Mouse (Mus musculus) embryonic facial prominence, embryonic 15.5 days (tissue): ENCODE data around the gene Tmigd1. TPM values are rescaled to one million over a fixed set of nuclear protein-coding genes. Genes with fewer than 3 reads are reported as not detected.
A peak's percentile ranks its signal among the peaks of the same experiment; 100 is the strongest.

Experiments used
- ATAC-seq: fragments of 200-750 bp; cut with Nextera tagmentation; 2 replicates; pipeline ENCODE4 v1.8.0; 2017; ENCODE audit warnings: low read depth, moderate TSS enrichment; ENCODE audit not compliant: insufficient number of reproducible peaks, low FRiP score, low TSS enrichment
- H3K27ac ChIP-seq: fragments of 300-500 bp; sonication (generic); replicated peaks from 2 replicates; pipeline ENCODE4 v1.5.1; 2015; ENCODE audit warnings: mild to moderate bottlenecking, inconsistent platforms
- H3K27me3 ChIP-seq: fragments of 300-500 bp; sonication (generic); 2 replicates; pipeline ENCODE4 v1.6.1; 2015; ENCODE audit warnings: inconsistent platforms
- H3K36me3 ChIP-seq: fragments of 300-500 bp; sonication (generic); 2 replicates; pipeline ENCODE4 v1.6.1; 2015; ENCODE audit warnings: mild to moderate bottlenecking, inconsistent platforms
- H3K4me1 ChIP-seq: fragments of 300-500 bp; sonication (generic); 2 replicates; pipeline ENCODE4 v1.6.1; 2015; ENCODE audit warnings: inconsistent platforms
- H3K4me2 ChIP-seq: fragments of 300-500 bp; sonication (generic); replicated peaks from 2 replicates; pipeline ENCODE4 v1.6.1; 2015; ENCODE audit warnings: mild to moderate bottlenecking, inconsistent platforms
- H3K4me3 ChIP-seq: fragments of 300-500 bp; sonication (generic); replicated peaks from 2 replicates; pipeline ENCODE4 v1.5.1; 2015; ENCODE audit warnings: mild to moderate bottlenecking, inconsistent platforms
- H3K9ac ChIP-seq: fragments of 300-500 bp; sonication (generic); 2 replicates; pipeline ENCODE4 v1.6.1; 2015; ENCODE audit warnings: inconsistent platforms
- H3K9me3 ChIP-seq: fragments of 300-500 bp; sonication (generic); replicated peaks from 2 replicates; pipeline ENCODE4 v1.6.1; 2016; ENCODE audit warnings: inconsistent platforms
- WGBS: fragments of 180-500 bp; shearing (Covaris S2); methylation state at CpG from one replicate; pipeline ENCODE4 v1.1.7; 2015; 5-methylcytosine and 5-hydroxymethylcytosine counted together
- polyA plus RNA-seq: library from polyadenylated mRNA; unstranded; fragments of >200 nt; fragmentation: Nextera tagmentation; extraction: Ambion mirVana; gene quantifications from 2 replicates; pipeline ENCODE4 v1.2.1, GENCODE M21; 2015

The Tmigd1 gene
- polyA plus RNA-seq, 1 experiment from 2014 or later: 1.8 TPM

DNA sequence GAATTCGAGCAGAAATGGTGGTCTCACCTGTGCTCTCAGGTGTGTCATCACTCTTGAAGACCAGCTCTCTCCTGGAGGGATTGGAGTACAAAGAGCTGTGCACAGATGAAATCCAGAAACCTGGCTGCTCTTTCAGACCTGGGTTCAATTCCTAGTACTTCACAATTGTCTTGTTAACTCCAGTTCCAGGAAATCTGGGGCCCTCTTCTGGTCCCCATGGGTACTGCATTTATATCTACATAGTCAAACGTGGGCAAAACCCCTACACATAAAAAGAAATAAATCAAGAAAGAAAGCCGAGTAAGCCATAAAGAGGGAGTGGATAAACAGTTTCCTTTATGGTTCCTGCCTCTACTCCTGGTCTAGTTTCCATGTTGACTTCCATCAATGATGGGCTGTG, 31.2 kb downstream of the Tmigd1 start:
- no peak for ATAC-seq
- no peaks in the 10 kb centered on the region for H3K4me1 ChIP-seq

DNA sequence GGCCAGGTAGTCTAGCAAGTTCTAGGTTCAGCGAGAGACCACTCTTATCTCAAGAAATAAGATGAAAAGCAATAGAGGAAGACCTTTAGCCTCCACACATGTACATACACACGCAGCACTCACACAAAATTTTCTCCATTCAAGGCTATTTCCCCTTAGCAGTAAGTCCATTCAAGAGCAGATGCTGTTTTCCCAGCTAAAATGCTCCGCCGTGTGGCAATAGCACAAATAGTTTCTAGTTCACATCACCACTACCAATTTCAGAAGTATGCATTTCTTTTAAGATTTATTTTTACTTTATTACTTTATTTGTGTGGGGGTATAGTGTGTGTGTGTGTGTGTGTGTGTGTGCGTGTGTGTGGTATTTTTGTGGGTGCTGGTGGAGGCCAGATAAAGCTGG, 34.6 kb downstream of the Tmigd1 start:
- Histone ChIP-seq H3K4me3 (no peak overlapping the region), H3K4me2 (no peak overlapping the region), H3K36me3 (no peaks in the 10 kb centered on the region), H3K9ac (no peak overlapping the region), H3K4me1 (no peaks in the 10 kb centered on the region), H3K9me3 (no peaks in the 10 kb centered on the region), H3K27ac (no peak overlapping the region), H3K27me3 (no peaks in the 10 kb centered on the region)
- no peak for ATAC-seq
- 66% methylated on average over 5 of the region's 5 CpGs for WGBS

More for the DNA sequence above, 31.2 kb downstream of the Tmigd1 start:
- Histone ChIP-seq H3K27me3 (no peaks in the 10 kb centered on the region), H3K36me3 (no peaks in the 10 kb centered on the region), H3K4me2 (no peak overlapping the region), H3K27ac (no peak overlapping the region), H3K4me3 (no peak overlapping the region), H3K9me3 (no peaks in the 10 kb centered on the region), H3K9ac (no peak overlapping the region)
- whole genome bisulfite sequencing: 66% methylated on average over 3 of the region's 3 CpGs

DNA sequence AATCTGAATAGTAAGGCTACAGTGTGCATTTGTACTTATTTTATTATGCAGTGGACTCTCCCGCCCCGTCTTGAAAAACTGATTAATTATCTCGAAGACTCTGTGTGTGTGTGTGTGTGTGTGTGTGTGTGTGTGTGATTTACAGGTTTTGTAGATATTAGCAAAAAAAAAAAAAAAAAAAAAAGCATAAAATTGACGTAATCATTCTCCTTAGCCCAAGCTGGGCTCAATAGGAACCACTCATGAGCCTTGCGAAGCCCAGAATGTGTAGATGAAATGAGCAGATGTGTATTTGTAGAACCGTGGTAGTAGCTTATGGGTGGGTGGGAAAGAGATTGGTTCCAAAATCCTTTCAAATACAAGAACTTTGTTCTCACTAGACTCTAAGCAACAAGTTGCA, 42.9 kb downstream of the Tmigd1 start:
- Histone ChIP-seq H3K36me3 (peaks cover 13% of the 10 kb centered on the region; the same call in 1 of the 2 replicates), H3K4me1 (peaks cover 8% of the 10 kb centered on the region), H3K9ac (peak overlapping the region; percentile 62; the same call in 1 of the 2 replicates), H3K4me2 (peak overlapping the region; percentile 75), H3K27ac (peak overlapping the region; percentile 93), H3K9me3 (no peaks in the 10 kb centered on the region), H3K4me3 (peak overlapping the region; percentile 63), H3K27me3 (no peaks in the 10 kb centered on the region)
- 65% methylated on average over 6 of the region's 6 CpGs for WGBS
- ATAC-seq: no peak

DNA sequence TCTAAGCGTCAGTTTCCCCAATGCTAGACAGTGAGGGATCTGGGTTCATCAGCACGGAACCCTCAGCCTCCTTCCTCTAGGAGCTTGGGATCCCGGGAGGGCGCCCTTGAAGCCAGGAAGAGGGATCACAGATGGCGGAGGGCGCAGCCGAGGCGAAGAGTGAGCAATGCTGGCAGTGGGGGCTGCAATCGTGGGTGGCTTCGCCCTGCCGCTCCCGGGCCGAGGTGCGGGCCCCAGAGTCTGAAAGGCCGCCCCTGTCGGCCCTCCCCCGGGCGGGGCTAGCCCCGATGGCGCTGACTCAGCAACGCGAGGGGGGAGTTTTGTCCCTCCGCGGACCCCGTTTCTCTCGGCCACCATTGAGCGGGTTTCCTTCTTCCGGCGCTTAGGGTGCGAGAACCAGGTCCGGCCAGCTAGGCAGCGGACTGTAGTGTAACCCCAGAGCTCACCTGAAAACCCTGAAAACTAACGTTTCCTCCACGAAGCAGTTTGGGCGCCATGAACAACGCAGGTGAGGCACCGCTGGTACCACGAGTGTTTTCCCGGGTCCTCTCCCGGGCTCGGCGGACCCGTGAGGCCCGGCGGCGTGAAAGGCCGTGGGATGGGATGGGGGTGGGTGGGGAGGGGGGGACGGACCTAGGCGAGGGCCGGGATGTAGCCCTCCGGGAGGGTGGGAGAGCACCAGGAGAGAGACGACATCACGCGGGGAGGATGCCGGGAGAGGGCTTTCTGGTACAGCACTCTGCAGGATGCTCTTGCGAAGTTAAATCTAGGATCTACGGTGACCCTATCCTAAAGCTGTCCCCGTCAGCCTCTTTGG, 43.6 kb downstream of the Tmigd1 start:
- H3K4me3 ChIP-seq: peak overlapping the region; percentile 63
- peak; percentile 96 for ATAC-seq
- peak overlapping the region; percentile 75 for H3K4me2 ChIP-seq
- H3K9ac ChIP-seq: peak overlapping the region; percentile 62
- H3K4me1 ChIP-seq: peaks cover 8% of the 10 kb centered on the region
- peak overlapping the region; percentile 93 for H3K27ac ChIP-seq
- H3K27me3 ChIP-seq: no peaks in the 10 kb centered on the region
- peaks cover 16% of the 10 kb centered on the region; the same call in 1 of the 2 replicates for H3K36me3 ChIP-seq
- no peaks in the 10 kb centered on the region for H3K9me3 ChIP-seq
- WGBS: under 1% methylated on average over 58 of the region's 58 CpGs

DNA sequence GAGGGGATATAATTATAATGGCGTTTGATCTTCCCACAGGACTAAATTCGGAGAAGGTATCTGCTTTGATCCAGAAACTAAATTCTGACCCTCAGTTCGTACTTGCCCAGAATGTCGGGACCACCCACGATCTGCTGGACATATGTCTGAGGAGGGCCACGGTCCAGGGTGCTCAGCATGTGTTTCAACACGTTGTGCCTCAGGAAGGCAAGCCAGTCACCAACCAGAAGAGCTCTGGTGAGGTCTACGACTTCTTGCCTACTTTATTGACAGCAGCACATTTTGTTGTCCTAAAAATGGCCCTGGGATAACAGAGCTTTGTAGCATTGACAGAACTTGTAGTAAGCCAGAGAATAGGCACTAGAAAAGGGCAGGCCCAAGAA, 44.2 kb downstream of the Tmigd1 start:
- ATAC-seq: no peak
- under 1% methylated on average over 8 of the region's 8 CpGs for WGBS
- 0 out of 2 replicates have a peak overlapping the region, but pooled peaks have one; percentile 93 for H3K27ac ChIP-seq

DNA sequence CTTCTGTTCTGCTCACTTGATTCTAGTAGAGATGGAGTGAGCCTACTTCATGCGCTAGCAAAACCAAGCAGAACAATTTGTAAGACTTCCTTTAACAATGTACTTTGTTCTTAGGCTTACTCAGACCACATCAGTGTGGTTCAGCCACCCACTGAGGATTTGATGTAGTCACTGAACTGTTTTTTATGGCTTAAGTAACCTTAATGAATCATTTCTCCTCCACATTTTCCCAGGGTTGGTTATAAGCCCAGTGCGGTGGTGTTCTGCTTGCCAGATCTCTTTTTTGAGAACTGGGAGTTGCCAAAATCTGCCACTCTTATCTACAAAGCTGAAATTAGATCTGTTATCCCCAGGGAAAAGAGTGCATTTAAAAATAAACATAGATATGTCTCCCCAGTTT, 51.6 kb downstream of the Tmigd1 start:
- Histone ChIP-seq H3K4me1 (no peaks in the 10 kb centered on the region), H3K27ac (no peak overlapping the region), H3K9ac (no peak overlapping the region), H3K9me3 (no peaks in the 10 kb centered on the region), H3K27me3 (no peaks in the 10 kb centered on the region), H3K4me3 (no peak overlapping the region), H3K36me3 (peaks cover 78% of the 10 kb centered on the region), H3K4me2 (no peak overlapping the region)
- WGBS: 80% methylated on average over 2 of the region's 2 CpGs
- ATAC-seq: no peak

More for the DNA sequence above, 44.2 kb downstream of the Tmigd1 start:
- no peaks in the 10 kb centered on the region for H3K9me3 ChIP-seq
- H3K27me3 ChIP-seq: no peaks in the 10 kb centered on the region
- H3K4me1 ChIP-seq: peaks cover 8% of the 10 kb centered on the region
- peaks cover 21% of the 10 kb centered on the region for H3K36me3 ChIP-seq
- peak overlapping the region; percentile 63 for H3K4me3 ChIP-seq
- peak overlapping the region; percentile 75 for H3K4me2 ChIP-seq
- H3K9ac ChIP-seq: peak overlapping the region; percentile 62

DNA sequence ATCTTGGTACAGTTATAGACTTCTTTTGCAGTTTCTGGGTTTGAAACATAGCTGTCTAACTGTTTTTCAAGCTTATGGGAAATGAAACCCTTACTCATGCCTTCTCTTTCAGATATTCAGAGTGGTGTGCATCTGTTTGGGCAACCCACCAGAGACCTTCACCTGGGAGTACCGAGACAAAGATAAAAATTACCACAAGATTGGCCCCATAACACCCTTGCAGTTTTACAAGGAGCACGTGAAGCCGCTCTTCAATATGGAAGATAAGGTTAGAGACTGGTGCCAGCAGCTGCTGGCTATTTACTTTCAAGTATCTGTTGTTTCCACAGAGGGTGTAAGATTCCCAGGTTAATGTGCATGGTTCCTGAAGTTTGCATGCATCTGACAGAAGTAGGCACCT, 63.7 kb downstream of the Tmigd1 start:
- no peak overlapping the region for H3K4me2 ChIP-seq
- no peaks in the 10 kb centered on the region for H3K9me3 ChIP-seq
- H3K9ac ChIP-seq: no peak overlapping the region
- H3K4me1 ChIP-seq: no peaks in the 10 kb centered on the region
- 94% methylated on average over 3 of the region's 3 CpGs for WGBS
- peaks cover 79% of the 10 kb centered on the region for H3K36me3 ChIP-seq
- H3K27me3 ChIP-seq: no peaks in the 10 kb centered on the region
- H3K27ac ChIP-seq: no peak overlapping the region
- ATAC-seq: no peak
- H3K4me3 ChIP-seq: no peak overlapping the region

Other genes starting within 250 kb of the Tmigd1 start
- gene Bhlha9, start 229.7 kb upstream of the Tmigd1 start, polyA plus RNA-seq: 0.36 and 0.46 TPM in 2 replicates
- 1.3 and 1.5 TPM in 2 replicates for gene Trarg1, start 222.4 kb upstream of the Tmigd1 start, polyA plus RNA-seq
- gene Gosr1, start 138.6 kb upstream of the Tmigd1 start, polyA plus RNA-seq: 24.6 and 25.4 TPM in 2 replicates
- gene Cpd, start 55.1 kb upstream of the Tmigd1 start, polyA plus RNA-seq: 10.8 and 11.5 TPM in 2 replicates
- gene Blmh, start 22.6 kb downstream of the Tmigd1 start, polyA plus RNA-seq: 170 and 171 TPM in 2 replicates
- gene Slc6a4, start 96.4 kb downstream of the Tmigd1 start, polyA plus RNA-seq: 3.8 and 4.7 TPM in 2 replicates
- gene Nsrp1, start 176.3 kb downstream of the Tmigd1 start, polyA plus RNA-seq: 78.2 and 81.2 TPM in 2 replicates